Mouse (Mus musculus) kidney, adult 2 months (tissue): ENCODE data around the gene Tfb2m.

ENCODE experiments used
- CTCF ChIP-seq: fragments of 200-500 bp; conservative IDR thresholded peaks from 2 replicates; pipeline ENCODE4 v1.5.1; 2011; ENCODE audit warnings: low read depth, mild to moderate bottlenecking, control low read depth, low read length, moderate library complexity, mixed read lengths; ENCODE audit not compliant: insufficient read depth, insufficient read length
- POLR2A ChIP-seq: fragments of 200-500 bp; IDR thresholded peaks from one replicate; pipeline ENCODE4 v1.6.1; 2011; ENCODE audit warnings: low read depth, low read length, control low read depth

DNA sequence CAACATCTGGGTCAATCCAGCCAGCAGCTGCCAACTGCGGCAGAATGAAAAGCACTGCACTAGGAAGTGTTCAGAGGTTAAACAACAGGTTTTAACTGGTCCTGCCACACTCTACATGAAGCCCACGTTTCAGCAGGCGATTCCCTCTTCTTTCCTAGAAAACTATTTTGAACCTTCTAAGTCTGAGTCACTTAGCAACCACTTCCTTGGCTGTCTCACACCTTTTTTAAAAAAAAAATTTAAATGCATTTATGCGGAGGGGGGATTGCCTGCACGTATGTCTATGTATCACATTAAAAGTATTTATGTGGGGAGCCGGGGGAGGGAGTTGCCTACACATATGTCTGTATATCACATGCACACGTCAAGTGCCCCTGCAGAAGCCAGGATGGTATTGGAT is 34.2 kb downstream of the Tfb2m start:
- no peak for TF ChIP-seq CTCF
- TF ChIP-seq POLR2A = no peak
